Mouse (Mus musculus) lung, embryonic 16.5 days (tissue): Measurements from ENCODE around the gene Mccc1. TPM values are rescaled to one million over a fixed set of nuclear protein-coding genes. Genes with fewer than 3 reads are reported as not detected.

Experiments used
- polyA plus RNA-seq: library from polyadenylated mRNA; unstranded; fragments of >200 nt; fragmentation: Nextera tagmentation; extraction: Ambion mirVana; gene quantifications from 2 replicates; pipeline ENCODE4 v1.2.1, GENCODE M21; 2015

The Mccc1 gene
- polyA plus RNA-seq, 1 experiment from 2014 or later: 37.5 TPM

Other genes with a start within 250 kb of the Mccc1 start
- 31.7 and 31.9 TPM in 2 replicates for gene Atp11b, start 246.6 kb downstream of the Mccc1 start, polyA plus RNA-seq
- 89.9 and 98.3 TPM in 2 replicates for gene Dcun1d1, start 63.2 kb downstream of the Mccc1 start, polyA plus RNA-seq
- gene Ccdc144b, start 52.9 kb upstream of the Mccc1 start, polyA plus RNA-seq: not detected in 2 replicates
- gene Acad9, start 65.3 kb upstream of the Mccc1 start, polyA plus RNA-seq: 71.2 and 82.9 TPM in 2 replicates
- 7.6 and 7.7 TPM in 2 replicates for gene D3Ertd254e, start 150.3 kb upstream of the Mccc1 start, polyA plus RNA-seq
- gene Qrfpr, start 221.6 kb upstream of the Mccc1 start, polyA plus RNA-seq: 0.29 and 0.30 TPM in 2 replicates